Mouse (Mus musculus) urinary bladder, adult 18-20 months (tissue): ENCODE measurements around the gene Abcg4.
"Not testable (repeated sequence)": the region's sequence is repeated elsewhere in the genome, so short reads cannot be mapped to it uniquely, and the experiment has no call there.

Experiments
- DNase-seq, 2 experiments: peaks; one replicate each; pipeline ENCODE4 v3.0.0; 2022; ENCODE audit warnings: low spot score in 2 of 2, mixed read lengths in 2 of 2

Gene Abcg4

DNA sequence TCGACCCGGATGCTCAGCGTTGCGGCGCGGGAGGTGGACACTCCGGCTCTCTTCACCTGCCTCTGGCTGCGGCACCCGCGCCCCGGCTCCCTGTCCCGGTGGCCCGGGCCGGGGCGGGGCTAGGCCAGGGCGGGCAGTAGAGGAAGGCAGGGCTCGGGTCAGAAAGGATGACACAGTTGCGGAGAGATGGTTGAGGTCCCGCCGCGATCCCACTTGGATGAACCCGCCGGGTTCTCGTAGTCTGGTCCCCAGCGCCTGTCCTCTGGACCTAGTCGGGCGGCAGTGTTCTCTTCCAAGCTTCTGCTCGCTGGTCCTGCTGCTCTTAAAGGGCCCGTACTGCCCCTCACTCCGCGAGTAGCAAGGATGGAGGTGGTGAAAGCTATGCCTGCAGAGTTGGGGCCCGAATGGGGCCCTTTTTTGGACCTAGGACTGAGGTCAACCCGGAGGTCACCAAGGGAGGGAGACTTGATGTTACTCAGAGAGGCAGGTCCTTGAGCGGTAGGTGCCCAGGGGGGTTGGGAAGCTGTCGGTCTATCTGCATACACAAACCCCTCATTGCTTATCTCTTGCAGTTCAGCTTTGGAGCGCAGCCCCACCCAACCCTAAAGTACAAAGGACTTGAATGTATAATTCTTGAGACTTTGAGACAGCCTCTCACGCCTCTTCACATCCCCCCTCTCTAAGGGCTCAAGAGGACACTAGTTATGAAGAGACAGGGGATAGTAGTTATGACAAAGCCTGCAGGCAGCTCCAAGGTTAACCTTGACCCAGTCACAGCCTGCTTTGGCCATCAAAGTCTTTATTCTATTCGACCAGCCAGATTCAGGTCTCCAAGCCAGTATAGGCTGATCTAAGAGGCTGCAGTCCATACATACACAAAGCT lies at the start of gene Abcg4:
Gene Abcg4, minus strand, starts transcription at position 540 of the 883 bp plus-strand sequence.
- peak in 1 of 2 experiments; percentile 24 for DNase-seq

DNA sequence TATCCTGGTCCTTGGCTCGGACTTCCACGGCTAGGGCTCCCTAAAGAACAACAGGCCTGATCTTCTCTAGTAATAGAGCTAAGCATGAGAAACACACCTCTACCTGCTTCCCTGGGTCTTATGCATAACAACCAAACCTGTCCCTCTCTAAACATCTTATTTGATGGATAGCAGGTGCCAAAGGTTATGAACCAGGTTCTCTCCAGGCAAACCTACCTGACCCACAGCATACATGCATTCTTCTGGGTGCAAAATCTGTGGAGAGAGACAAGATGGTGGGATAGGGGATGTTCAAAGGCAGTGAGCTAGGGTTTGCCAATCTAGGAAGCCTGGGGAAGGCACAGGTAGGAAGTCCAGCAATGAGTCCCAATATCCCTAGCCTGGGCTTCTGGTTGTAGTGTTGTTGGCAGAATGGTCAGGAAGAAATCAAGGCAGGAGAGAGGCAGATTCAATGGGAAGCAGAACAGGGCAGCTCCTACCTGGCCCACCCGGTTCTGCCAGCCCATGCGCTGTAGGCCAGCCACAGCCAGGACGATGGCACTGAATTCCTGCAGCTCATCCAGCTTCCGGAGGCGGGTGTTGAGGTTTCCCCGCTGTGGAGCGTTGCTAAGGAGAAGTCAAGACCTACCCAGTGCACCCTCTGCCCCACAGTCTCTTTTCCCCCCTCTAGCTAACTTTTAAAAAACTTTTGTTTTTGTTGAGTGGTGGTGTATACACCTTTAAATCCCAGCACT lies 49.2 kb upstream of the Abcg4 start:
- no peak for DNase-seq

DNA sequence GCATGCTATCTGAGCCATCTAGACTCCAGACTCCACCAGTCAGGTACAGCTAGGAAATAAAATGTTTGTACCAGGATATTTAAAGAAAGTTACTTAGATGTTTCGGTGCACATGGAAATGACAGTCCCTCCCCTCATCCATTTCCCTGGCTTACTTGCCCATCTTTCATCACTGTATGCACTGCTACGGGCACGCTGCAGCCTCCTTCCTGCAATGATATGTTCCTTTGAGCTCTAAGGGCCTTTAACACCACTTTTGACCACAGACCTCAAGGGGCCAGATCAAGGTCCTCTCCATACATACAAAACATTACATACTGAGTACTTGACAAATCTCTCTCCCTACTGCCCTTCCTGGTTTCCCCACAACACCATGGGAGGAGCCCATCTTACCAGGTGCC lies 48.5 kb upstream of the Abcg4 start:
- no peak for DNase-seq

DNA sequence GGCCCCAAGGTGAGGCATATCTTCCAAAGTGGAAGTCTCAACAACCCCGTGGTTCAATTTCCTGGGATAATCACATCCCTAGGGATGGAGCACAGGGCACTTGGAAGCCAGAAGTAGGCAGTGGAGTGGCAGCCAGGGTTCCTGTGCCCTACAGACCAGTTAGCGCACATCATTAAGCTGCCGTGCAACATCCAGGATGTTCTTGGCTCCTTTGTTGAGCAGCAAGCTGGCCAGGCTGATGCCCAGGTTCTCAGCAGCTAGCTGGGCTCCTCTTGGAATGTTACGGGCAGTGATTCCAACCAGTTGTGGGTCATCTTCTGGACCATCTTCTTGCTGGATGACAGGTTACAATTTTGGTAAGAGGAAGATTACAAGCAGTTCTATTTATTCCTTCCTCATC lies 48.1 kb upstream of the Abcg4 start:
- not testable (repeated sequence) for DNase-seq

DNA sequence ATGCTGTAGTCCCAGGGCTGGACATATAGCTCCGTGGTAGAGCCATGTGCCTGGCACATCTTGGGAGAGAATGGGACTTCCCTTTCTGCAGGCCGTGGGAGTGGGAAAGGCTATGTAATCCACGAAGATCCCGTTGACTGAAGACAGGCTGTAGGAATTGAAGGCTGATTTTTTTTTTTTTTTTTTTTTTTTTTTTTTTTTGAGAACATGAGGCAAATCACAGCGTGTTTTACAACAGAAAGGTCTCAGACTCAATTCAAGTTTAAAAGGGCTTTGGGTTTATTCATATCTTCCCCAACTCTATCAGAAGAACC lies 47.6 kb upstream of the Abcg4 start:
- DNase-seq, result no peak

DNA sequence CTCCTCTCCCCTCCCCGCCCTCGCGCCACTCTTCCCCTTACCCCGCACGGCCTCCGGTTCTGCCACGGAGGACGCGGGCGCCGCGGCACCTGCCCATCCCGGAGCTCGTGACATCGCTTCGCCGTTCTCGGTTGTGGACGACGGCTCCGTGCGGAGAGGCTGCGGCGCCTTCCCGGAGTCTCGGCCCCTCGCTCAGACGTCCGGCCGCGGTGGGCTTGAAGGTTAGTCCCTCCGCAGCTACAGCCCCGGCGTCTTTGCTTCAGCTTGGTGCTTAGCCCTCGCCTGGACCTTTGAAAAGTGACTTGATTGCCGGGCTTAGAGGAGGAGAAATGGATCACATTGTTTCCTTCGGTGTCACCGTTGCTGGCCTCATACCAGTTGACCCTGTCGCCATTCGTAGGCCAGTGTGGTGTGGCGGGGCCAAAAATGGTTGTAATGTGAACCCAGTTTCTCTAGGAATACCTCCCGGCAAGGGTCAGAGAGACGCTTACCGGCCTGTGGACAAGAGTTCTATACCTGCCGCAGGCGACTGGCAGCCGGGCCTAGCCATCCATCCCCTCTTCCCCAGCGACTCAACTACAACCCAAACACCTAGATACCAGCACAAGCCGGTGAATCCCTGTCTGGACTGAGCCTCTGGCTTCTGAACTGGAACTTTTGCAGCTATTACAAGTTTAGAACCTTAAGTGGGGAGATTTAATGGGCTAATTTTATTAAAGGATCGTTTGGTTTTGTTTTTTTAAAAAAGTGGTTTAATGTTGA lies 47.1 kb upstream of the Abcg4 start:
- peak in 1 of 2 experiments; percentile 53 for DNase-seq

GRCm38 (mm10) chr9:44334396-44335330 lies 46.2 kb upstream of the Abcg4 start, which contains the start of gene H2afx:
Gene H2afx, plus strand, starts transcription at chr9:44334694.
- peak; percentile 96 to 97 for DNase-seq

DNA sequence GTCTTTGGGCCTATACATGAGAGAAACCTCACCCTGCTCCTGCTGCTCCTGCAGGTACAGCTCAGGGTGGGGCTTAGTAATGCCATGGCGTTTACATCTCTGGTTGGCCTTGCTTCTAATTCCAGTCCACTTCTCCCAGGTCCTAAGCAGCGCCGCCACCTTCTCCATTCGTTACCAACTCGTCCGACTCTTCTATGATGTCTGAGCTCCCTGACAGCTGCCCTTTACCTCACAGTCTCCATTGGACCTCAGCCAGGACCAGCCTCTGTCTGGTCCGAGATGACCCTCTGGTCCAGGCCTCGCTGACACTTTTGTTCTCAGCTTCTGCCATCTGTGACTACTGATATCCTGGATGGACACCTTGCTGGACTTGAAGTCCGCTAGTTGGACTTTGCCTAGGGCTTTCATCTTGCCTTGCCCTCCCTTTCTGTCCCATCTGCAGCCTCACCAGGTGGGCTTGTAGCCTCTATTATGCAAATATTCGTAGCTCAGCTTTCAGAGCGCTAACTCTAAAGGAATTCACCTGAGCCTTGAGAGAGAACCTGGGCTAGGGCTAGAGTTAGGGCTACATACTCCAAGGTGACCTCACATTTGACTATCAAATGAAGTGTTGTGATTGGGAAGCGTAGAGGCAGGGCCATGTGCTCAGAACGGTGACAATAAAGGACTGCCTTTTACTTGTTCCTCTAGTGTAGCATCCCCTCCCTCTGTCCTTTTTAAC lies 44.7 kb upstream of the Abcg4 start:
- DNase-seq, result no peak

GRCm38 (mm10) chr9:44330736-44331135 lies 42.3 kb upstream of the Abcg4 start:
- DNase-seq, result no peak

DNA sequence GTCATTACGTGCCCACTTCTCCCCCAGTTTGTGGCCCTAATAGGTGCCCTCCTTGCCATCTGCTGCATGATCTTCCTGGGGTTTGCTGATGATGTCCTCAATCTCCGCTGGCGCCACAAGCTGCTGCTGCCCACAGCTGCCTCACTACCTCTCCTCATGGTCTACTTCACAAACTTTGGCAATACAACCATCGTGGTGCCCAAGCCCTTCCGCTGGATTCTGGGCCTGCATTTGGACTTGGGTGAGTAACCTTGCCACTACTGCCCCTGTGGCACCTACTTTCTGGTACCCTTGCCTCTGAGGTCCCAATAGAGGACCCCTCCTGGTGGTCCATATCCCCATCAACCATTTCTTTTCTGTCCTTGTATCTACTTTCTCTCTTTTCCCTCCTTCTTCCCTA lies 39.5 kb upstream of the Abcg4 start:
- no peak for DNase-seq

GRCm38 (mm10) chr9:44327064-44327711 lies 38.8 kb upstream of the Abcg4 start:
- DNase-seq, result no peak

DNA sequence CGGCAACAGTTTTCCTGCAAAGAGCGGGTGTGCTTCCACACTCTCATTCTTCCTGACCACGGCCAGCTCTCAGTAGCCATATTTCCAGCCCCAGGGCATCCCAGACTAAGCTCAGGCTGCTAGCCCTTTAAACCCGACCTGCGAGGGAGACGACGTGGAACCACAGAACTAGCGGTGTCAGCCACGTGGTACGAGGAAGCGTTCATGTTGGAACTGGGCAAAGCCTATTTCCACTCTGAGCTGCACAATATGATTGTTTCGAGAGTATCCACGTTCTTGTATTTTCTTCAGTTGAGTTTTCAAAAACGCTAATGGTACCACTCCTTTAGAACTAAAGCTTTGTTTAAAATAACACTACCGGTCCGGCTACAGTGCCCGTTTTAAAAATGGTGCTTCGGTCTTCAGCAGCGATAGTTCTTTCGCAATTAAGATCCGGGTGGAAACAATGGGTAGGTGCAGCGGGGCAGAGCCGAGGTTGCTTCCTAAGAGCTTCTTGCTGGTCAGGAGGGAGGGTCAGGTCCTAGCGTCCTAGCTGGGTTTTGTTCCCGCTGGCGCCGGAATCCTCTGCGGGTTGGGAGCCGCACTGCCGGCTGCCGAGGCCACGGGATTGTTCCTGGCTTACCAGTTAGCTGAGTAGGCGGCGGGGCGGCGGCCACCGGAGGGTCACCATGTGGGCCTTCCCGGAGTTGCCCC lies 38.1 kb upstream of the Abcg4 start:
- peak; percentile 68 to 79 for DNase-seq

GRCm38 (mm10) chr9:44325768-44326370 lies 37.5 kb upstream of the Abcg4 start, which contains the start of gene Dpagt1:
Gene Dpagt1, plus strand, starts transcription at chr9:44326019.
- no peak for DNase-seq

- not testable (repeated sequence) for DNase-seq
These were observed 36.8 kb upstream of the Abcg4 start for GRCm38 (mm10) chr9:44325032-44325767.

DNA sequence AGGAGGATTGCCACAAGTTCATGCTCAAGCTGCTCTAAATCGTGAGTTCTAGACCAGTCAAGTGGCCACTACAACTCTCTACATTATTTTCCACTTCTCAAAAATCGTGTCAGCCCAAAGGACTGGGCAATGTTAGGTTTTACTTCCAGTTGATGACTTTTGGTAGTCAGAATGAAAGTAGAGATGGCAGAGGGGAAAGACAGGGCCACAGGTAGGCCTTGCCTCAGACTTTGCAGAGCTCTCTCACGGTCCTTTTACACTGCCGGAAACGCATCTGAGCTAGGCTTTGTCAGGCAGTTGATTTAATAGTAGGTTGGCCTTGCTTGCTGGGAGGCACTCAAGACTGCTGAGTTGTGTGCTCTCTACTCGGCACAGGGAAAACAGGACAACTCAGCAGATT lies 35.7 kb upstream of the Abcg4 start:
- DNase-seq, result no peak

DNA sequence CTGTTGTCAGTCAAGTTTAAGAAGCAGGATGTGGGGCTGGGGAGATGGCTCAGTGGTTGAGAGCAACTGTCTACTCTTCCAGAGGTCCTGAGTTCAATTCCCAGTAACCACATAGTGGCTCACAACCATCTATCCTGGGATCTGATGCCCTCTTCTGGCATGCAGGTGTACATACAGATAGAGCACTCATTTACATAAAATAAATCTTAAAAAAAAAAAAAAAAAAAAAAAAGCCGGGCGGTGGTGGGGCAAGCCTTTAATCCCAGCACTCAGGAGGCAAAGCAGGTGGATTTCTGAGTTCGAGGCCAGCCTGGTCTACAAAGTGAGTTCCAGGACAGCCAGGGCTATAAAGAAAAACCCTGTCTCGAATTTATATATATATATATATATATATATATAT lies 35.2 kb upstream of the Abcg4 start:
- DNase-seq, result not testable (repeated sequence)

DNA sequence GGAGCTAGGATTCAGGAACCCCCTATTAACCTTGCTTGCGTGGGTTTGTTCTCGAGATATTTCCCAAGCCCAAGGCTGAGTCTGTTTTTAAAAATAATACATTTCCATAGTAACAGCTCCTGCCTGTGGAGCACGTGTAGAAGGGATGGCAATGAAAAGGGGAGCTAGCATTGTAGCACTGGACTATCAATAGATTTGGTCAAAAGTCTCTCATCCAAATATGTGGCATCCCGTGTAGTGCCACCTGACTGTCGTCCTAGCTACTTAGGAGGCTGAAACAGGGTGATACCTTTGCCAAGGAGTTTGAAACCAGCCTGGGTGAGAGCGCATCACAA lies 32.4 kb upstream of the Abcg4 start:
- DNase-seq, result no peak
